Mouse (Mus musculus) lung, postnatal 25 days (tissue): ENCODE measurements around the gene Stx8.
A peak's percentile ranks its signal among the peaks of the same experiment; 100 is the strongest.

Experiments used
- DNase-seq: peaks from one replicate; pipeline ENCODE4 v3.0.0; 2022; ENCODE audit warnings: low spot score

Gene Stx8

GRCm38 (mm10) chr11:67975252-67975651 lies 9.3 kb downstream of the Stx8 start:
- no peak for DNase-seq

- no peak for DNase-seq
Measured at GRCm38 (mm10) chr11:67983564-67983963, 17.6 kb downstream of the Stx8 start.

DNA sequence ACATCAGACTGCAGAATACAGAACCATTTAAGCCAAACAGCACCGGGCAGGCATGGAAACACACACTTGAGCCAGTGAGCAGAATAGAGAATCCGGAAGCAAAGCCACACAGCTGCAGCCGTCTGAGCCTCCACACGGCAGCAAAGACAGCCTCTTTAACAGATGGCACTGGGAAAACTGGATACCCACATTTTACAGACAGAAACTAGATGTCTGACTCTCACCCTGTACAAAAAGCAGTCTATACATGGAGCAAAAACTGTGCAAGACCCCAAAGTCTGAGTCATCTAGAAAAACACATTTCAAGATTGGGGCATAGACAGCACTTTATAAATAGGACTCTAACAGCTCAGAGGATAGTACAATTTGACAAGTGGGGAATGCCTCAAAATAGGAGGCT lies 25.2 kb downstream of the Stx8 start:
- DNase-seq, result no peak

DNA sequence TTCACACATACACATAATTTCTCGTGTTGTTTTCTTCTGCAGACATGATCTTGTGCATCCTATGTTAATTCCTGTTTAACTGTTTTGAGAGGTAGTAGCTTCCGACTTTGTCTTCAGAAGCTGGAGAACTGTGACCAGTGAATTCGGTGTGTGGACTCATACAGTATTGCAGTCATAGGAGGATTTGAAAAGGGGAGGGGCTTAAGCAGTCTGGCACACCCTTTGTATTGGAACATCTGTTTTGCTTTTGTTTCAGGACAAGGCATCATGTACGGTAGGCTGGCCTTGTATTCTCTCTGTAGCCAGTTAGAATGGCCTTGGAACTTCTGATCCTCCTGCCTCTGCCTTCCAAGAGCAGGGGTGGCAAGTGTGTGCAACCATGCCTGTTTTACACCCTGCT lies 30.0 kb downstream of the Stx8 start:
- no peak for DNase-seq

- DNase-seq, result no peak
Measured at GRCm38 (mm10) chr11:67998905-67999304, 32.9 kb downstream of the Stx8 start.

GRCm38 (mm10) chr11:67999629-68000028 lies 33.6 kb downstream of the Stx8 start:
- DNase-seq, result no peak

DNA sequence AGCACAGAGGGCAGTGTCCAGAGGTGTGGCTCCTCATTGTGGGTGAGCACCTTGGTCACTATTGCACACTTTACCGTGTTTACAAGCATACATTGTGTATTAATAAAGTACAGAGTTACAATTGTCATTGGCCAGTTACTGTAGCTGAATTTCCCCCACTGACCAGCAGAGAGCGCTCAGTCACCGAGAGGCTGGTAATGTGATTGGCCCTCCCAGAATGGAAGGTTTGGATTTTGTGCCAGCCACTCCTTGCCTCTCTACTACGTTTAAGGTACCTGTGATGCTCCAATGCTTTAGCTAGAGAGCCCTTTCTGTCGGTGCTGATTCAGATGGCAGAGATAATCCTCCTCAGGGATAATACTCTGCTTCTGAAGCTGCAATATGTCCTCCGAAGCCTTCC lies 38.2 kb downstream of the Stx8 start:
- DNase-seq, result peak; percentile 65

- no peak for DNase-seq
Measured at GRCm38 (mm10) chr11:68006216-68006789, 40.3 kb downstream of the Stx8 start.

DNA sequence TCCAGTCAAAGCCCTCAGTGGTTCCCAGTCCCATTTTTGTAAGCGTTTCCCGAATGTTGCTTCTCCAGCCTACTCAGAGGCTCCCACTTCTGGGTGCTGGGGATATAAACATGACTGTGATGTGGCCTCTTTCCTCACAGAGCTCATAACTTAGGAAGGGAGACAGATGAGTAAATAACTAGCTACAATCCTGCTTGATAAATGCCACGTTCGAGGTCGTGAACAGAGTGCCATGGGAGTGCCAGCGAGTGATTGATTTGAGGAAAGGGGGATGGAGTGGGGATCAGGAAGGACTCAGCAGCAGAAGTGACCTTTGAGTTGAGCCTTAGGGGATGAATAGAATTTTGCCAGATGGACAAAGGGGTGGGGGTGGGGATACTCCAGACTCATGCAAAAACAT lies 41.7 kb downstream of the Stx8 start:
- DNase-seq, result no peak

DNA sequence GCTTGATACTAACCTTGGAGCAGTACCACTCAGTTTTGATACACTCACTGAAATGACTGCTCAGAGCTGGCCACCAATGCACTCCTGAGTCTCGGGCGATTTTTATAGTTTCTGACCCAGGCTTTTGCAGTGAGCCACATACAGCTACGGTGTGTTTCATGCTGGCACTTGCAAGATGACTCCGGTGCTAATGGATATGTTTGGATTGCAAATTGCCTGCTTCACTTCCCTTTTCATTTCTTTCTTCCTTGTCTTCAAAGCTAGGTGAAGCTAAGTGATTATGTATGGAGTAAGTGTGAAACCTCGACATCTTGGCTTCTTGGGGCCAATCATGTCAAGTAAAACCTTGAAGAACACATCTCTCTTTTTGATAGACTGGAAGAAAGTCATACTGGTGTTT lies 43.4 kb downstream of the Stx8 start:
- DNase-seq, result no peak

- DNase-seq, result no peak
Measured at GRCm38 (mm10) chr11:68012207-68012606, 46.2 kb downstream of the Stx8 start.

- DNase-seq, result no peak
Measured at GRCm38 (mm10) chr11:68018191-68018590, 52.2 kb downstream of the Stx8 start.

- no peak for DNase-seq
Measured at GRCm38 (mm10) chr11:68019156-68019555, 53.2 kb downstream of the Stx8 start.

DNA sequence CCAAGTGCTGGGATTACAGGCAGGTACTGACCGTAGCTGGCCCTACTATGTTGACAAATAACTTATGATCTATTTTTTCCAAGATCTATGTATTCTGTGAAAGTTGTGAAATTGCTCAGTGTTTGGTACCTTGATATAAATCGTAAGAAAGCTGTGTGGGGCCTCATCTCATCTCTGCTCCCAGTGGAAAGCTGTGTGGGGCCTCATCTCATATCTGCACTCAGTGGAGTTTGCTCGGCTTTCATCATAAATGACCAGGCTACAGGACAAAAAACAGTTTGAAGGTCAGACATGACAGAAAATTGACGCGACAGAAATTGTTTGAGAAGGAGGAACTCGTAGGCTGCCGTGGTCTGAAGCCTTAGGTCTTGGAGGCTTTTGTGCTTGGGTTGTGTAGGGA lies 56.0 kb downstream of the Stx8 start:
- no peak for DNase-seq

DNA sequence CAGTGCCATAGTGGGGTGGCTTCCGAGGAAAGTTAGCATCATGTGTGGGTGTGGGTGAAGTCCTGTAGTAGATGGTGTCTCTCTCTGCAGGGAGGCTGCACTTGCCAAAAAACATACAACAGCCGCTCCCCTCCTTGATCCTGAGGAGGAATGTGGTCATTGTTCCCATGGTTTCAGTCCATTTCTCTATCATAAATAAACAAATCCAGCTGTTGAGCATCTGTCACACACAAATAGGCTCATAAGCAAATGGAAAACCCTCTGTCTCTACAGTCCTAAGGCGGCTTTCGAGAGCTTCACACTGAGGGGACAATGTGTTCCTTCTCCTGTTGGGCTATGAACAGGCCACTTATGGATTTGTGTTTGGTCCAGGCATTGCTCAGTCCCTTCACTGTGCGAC lies 56.9 kb downstream of the Stx8 start:
- DNase-seq, result peak; percentile 71

DNA sequence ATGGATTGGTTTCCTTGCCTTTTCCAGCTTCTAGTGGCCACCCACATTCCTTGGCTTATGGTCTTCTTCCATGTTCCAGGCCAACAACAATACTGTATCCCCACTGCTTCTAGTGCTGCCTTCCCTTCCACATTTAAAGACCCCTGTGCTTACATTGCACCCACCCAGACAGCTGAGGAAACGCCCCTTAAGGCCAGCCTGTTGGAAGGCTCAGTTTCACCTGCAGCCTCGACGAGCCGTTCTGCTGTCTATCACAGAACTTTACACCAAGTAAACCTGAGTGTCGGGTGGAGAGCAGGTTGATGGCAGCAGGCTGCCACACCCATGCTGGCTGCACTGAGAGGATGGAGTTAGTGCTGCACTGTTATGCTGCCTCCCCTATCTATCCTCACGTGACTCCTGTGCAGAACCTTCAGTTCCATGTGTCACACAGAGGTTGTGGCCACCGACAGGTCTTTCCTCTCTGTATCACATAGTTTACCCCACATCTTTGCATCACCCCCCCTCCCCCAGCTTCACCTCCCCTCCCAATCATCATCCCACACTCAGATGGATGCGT lies 57.9 kb downstream of the Stx8 start:
- no peak for DNase-seq

- no peak for DNase-seq
Measured at GRCm38 (mm10) chr11:68026590-68026989, 60.6 kb downstream of the Stx8 start.

DNA sequence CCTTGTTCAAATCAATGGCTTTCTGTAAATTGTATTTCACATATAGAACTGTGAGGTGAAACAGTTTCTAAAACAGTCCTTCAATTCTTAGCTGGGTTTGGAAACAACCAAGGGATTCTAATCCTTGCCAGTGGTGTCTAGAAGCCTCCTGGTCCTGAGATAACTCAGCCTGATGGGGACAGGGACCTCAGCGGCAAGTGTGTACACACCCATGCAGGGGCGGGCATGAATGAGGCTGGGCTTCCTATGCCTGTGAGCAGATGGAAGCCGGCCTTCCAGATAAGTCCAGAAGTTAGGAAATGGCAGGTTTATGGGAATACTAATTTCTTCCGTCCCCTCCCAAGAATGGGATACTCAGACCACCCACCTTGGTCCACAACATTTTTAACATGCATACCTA lies 63.1 kb downstream of the Stx8 start:
- no peak for DNase-seq

DNA sequence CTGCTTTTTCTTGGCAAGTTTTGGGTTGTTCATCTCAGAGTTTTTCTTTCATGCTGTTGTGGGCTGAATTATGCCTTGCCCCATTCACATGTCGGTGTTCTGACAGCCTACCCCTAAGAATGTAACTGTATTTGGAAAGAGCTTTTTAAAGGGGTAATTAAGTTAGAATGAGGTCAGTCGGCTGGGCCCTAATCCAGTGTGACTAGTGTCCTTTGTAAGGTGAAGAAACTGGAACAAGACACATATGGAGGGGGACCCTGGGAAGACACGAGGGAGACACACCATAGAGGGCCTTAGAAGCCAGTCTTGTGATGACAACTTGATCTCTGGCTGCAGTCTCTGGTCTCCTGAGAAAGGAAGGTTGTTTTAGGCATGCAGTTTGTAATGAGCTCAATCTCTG lies 63.9 kb downstream of the Stx8 start:
- DNase-seq, result no peak

DNA sequence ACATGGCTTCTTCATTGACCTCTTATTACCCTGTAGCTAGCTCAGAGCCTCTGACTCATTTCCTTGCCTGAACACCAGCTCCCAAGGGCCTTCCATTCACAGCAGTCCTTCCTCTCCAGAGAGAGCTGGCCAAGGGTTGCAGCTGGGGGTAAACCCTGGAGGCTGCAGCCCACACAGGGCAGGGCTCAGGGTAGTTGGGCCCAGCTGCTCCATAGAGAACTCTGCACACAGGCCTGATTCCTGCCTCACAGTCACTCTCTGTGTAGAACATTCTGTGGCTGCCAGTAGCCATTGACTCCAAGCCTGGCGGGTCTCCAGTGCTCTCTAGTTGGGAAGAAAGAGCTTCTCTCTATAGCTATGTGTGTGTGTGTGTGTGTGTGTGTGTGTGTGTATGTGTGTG lies 64.8 kb downstream of the Stx8 start:
- DNase-seq, result no peak

DNA sequence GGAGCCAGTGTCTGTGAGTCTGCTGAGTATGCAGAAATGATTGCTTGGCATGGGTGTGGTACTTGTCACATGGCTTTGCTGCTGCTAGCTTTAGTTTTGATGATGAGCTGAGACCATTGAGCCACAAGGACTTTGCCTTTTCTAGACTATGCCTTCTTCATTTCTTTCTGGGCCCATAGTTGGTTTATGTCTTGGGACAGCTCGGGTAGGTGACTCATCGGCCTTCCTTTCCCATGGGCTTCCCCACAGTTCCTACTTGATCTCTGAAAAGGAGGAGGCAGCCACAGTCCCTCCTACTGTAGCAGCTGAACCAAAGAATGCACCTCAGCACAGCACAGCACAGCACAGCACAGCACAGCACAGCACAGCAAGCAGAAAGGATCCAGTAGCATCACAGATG lies 66.5 kb downstream of the Stx8 start:
- no peak for DNase-seq

GRCm38 (mm10) chr11:68033331-68033926 lies 67.4 kb downstream of the Stx8 start:
- no peak for DNase-seq

DNA sequence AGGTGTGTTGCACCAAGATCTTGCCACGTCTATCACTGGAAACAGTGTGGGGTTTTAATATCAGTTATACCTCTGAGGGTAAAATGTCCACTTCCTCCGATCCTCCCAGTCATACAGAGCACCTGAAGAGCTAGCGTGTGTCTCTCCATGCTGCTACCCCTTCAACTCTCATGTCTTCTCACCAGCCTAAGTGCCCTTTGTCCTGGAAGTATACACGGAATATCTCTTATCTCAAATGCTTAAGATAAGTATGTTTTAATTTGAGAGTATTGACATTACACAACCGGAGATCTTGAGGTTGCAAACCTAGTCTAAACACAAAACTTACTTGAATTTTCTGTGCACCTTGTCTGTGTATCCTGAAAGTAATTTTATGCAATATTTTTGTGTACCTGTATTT lies 68.4 kb downstream of the Stx8 start:
- DNase-seq, result no peak

DNA sequence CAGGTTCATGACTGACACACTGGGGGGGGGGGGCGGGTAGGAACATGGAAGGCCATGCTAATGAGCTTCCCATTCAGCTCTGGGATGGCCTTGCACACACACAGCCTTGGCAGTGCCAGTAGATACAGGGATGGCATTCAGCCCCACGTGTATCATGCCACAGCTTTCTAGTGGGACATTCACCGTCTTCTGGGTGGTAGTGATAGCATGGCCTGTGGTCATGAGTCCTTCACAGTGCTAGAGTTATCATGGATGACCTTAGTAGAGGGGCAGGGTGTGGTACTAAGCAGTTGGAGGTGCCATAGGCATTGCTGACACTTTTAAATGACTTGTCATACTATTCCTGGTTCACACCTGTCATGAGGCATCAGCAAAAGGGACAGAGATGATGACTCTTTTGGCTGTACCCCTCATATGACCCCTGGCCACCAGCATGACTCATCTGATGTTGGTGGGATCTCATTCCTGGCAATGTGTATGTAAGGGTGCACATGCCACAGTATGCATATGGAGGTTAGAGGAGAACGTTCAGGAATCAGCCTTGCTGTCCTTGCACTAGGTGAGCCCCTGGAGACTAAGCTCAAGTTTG lies 69.4 kb downstream of the Stx8 start:
- no peak for DNase-seq
